Mouse (Mus musculus) forebrain, postnatal 0 days (tissue): ENCODE measurements around the gene Itprid2. TPM values are rescaled to one million over a fixed set of nuclear protein-coding genes. Genes with fewer than 3 reads are reported as not detected.
A peak's percentile ranks its signal among the peaks of the same experiment; 100 is the strongest.

ENCODE experiments used
- ATAC-seq: fragments of 200-750 bp; cut with Nextera tagmentation; 2 replicates; pipeline ENCODE4 v1.8.0; 2017; ENCODE audit warnings: mild to moderate bottlenecking, moderate library complexity
- DNase-seq: peaks from one replicate; pipeline ENCODE4 v3.0.0-alpha.2; 2015
- H3K27ac ChIP-seq: fragments of 300-500 bp; sonication (generic); 2 replicates; pipeline ENCODE4 v1.5.1; 2014; ENCODE audit warnings: low read depth, mild to moderate bottlenecking, antibody characterized with exemption, low read length, moderate library complexity, mixed read lengths
- H3K27me3 ChIP-seq: fragments of 300-500 bp; sonication (generic); 2 replicates; pipeline ENCODE4 v1.6.1; 2014; ENCODE audit warnings: mild to moderate bottlenecking, low read length, mixed read lengths; ENCODE audit not compliant: insufficient read depth
- H3K36me3 ChIP-seq: fragments of 300-500 bp; sonication (generic); 2 replicates; pipeline ENCODE4 v1.6.1; 2014; ENCODE audit warnings: mild to moderate bottlenecking, moderate library complexity; ENCODE audit not compliant: insufficient read depth
- H3K4me1 ChIP-seq: fragments of 300-500 bp; sonication (generic); 2 replicates; pipeline ENCODE4 v1.6.1; 2014; ENCODE audit warnings: antibody characterized with exemption; ENCODE audit not compliant: insufficient read depth
- H3K4me2 ChIP-seq: fragments of 300-500 bp; sonication (generic); 2 replicates; pipeline ENCODE4 v1.6.1; 2014; ENCODE audit warnings: low read depth, mild to moderate bottlenecking, moderate library complexity
- H3K4me3 ChIP-seq: fragments of 300-500 bp; sonication (generic); 2 replicates; pipeline ENCODE4 v1.5.1; 2014; ENCODE audit warnings: low read depth, low read length, mixed read lengths
- H3K9ac ChIP-seq: fragments of 300-500 bp; sonication (generic); 2 replicates; pipeline ENCODE4 v1.6.1; 2014; ENCODE audit warnings: mild to moderate bottlenecking
- H3K9me3 ChIP-seq: fragments of 300-500 bp; sonication (generic); 2 replicates; pipeline ENCODE4 v1.6.1; 2016; ENCODE audit warnings: low read length
- CTCF ChIP-seq: sonication (generic); IDR thresholded peaks from 2 replicates; pipeline ENCODE4 v1.5.1; 2016; ENCODE audit warnings: antibody characterized with exemption, control low read depth, low read depth
- WGBS: fragments of 180-500 bp; shearing (Covaris S2); extraction: QIAGEN DNeasy Blood & Tissue Kit; methylation state at CpG from one replicate; pipeline ENCODE4 v1.1.7; 2014; 5-methylcytosine and 5-hydroxymethylcytosine counted together
- polyA plus RNA-seq: library from polyadenylated mRNA; unstranded; fragments of >200 nt; fragmentation: Nextera tagmentation; extraction: Ambion mirVana; gene quantifications from 2 replicates; pipeline ENCODE4 v1.2.1, GENCODE M21; 2015
- total RNA-seq: library from RNA; depleted of rRNA; stranded (reverse); fragments of >200 nt; gene quantifications from 2 replicates; pipeline ENCODE4 v1.2.3, GENCODE M21; 2014

Gene Itprid2
- total and polyA plus RNA-seq, 2 experiments from 2014 or later: 3.7 to 9.7 TPM

DNA sequence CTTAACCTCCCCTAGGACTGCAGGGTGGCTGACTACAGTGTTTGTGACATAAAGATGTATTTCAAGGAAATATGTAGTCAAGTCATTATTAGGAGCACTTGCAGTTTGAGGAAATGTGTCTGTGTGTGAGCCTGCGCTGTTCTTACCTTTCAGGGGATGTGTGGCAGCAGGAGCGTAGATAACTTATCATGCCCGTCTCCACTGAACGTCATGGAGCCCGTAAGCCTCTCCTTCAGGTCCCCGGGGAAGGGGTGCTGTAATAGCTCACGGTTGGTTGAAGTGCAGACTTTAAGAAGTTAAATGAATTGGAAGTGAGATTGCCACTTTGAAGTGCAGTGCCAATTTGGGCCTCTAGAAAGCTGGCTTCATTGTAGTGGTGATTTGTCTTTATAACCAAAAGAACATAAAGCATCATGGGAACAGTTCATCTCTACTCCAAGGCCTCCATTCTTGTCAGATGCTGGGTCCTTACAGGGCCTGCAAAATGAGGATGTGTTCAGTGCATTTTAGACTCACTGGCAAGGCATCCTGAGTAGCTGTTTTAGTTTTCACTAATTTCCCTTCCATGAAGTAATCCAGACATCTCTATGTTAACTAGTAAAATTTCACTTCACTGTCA, 26.4 kb downstream of the Itprid2 start:
- no peak for TF ChIP-seq CTCF
- 25% methylated on average over 7 of the region's 7 CpGs for WGBS
- Histone ChIP-seq H3K4me3 (no peak overlapping the region), H3K9ac (no peak overlapping the region), H3K4me2 (no peak overlapping the region), H3K9me3 (no peaks in the 10 kb centered on the region), H3K27ac (no peak overlapping the region), H3K27me3 (no peaks in the 10 kb centered on the region), H3K4me1 (no peaks in the 10 kb centered on the region), H3K36me3 (peaks cover 39% of the 10 kb centered on the region)
- DNase-seq (no peak), ATAC-seq (no peak)

DNA sequence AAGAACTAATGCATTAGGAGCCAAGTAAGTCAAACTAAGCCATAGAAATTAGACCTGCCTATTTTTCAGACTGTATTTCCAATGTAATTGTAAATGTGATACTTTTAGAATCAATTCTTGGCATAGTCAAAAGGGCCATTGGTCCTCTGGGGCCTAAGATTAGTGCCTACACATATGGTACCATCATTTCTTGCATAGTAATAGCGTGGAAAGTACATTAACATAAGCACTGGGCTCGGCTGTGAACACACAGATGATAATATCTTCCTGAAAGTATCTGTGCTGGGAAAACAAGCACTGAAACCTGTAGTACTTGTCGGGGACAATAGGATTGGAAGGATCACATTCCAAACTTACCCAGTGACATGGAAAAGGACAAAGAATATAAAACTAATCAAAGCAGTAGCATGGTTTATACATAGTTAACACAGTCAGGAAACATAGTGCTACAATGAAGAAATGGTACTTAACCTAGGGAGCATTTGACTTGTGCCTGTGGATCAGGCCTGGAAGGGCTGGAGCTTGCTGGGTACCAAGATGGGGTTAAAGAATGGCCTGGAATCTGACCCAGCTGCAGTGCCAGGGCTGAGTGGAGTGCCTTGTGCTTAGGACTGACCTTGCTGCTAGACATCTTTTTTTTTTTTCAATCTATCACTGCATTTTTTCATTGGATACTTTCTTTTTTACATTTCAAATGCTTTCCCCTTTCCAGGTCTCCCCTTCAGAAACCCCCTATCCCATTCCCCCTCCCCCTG, 29.6 kb downstream of the Itprid2 start:
- peaks cover 14% of the 10 kb centered on the region; the same call in 1 of the 2 replicates for H3K36me3 ChIP-seq
- H3K4me3 ChIP-seq: no peak overlapping the region
- no peaks in the 10 kb centered on the region for H3K4me1 ChIP-seq
- ATAC-seq: no peak
- no peaks in the 10 kb centered on the region for H3K27me3 ChIP-seq
- 70% methylated on average over 3 of the region's 3 CpGs for WGBS
- no peak for DNase-seq
- H3K9me3 ChIP-seq: no peaks in the 10 kb centered on the region
- no peak overlapping the region for H3K4me2 ChIP-seq
- no peak overlapping the region for H3K9ac ChIP-seq
- TF ChIP-seq CTCF: no peak
- H3K27ac ChIP-seq: no peak overlapping the region

GRCm38 (mm10) chr2:79665492-79665891, 30.3 kb downstream of the Itprid2 start:
- 37% methylated on average over 3 of the region's 3 CpGs for WGBS
- no peak overlapping the region for H3K9ac ChIP-seq
- ATAC-seq: no peak
- TF ChIP-seq CTCF: no peak
- H3K4me1 ChIP-seq: no peaks in the 10 kb centered on the region
- H3K36me3 ChIP-seq: peaks cover 11% of the 10 kb centered on the region; the same call in 1 of the 2 replicates
- DNase-seq: no peak
- no peak overlapping the region for H3K4me3 ChIP-seq
- H3K27ac ChIP-seq: no peak overlapping the region
- no peaks in the 10 kb centered on the region for H3K9me3 ChIP-seq
- H3K4me2 ChIP-seq: no peak overlapping the region
- no peaks in the 10 kb centered on the region for H3K27me3 ChIP-seq

DNA sequence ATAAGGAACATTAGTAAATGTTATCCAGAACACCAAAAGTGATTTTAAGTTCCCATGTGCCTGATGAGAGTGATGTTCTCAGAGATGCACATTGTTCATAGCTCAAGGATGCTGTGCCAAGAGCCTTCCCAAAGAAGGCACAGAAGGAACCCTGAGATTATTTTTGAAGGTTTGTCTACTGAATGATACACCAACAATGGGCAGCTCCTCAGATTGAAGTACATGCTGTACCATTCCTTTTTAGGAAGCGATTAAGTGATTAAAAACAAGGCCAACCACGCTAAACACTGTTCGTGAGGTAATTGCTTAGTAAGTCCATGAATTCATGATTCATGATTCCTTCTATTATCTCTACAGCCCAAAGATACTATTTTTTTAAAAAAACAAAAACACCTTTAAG, 40.1 kb downstream of the Itprid2 start:
- H3K27me3 ChIP-seq: no peaks in the 10 kb centered on the region
- no peaks in the 10 kb centered on the region for H3K36me3 ChIP-seq
- no peak for TF ChIP-seq CTCF
- no peaks in the 10 kb centered on the region for H3K4me1 ChIP-seq
- no peak overlapping the region for H3K9ac ChIP-seq
- 78% methylated on average over 3 of the region's 3 CpGs for WGBS
- no peak for ATAC-seq
- H3K4me2 ChIP-seq: no peak overlapping the region
- H3K27ac ChIP-seq: no peak overlapping the region
- no peaks in the 10 kb centered on the region for H3K9me3 ChIP-seq
- H3K4me3 ChIP-seq: no peak overlapping the region
- no peak for DNase-seq

DNA sequence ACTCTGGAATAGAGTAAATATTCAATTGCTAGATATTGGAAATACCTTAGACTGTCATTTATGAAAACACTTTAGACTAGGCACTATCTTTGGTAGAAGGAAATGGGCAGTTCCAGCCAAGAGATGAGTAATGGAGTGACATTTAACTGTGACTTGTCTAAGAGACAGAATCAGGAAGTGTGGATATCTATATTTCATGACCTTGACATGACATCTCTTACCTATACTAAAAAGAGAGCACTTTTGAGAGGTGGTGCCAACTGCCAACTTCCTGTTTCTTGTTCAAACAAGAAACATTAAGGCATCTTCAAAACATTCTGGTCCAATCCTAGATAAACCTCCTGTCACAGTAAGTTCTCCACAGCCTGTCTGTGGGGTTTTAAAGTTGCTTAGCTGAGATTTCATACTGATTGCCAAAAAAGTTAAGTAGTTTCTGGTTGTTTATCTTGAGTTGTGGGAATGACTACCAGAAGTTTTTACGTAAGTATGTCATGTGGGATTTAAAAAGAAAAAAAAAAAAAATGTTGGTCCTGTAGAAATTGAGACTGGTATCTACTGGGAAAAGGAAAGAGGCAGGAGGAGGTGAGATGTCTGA, 42.6 kb downstream of the Itprid2 start:
- Histone ChIP-seq H3K4me3 (no peak overlapping the region), H3K27me3 (no peaks in the 10 kb centered on the region), H3K4me1 (no peaks in the 10 kb centered on the region), H3K9ac (no peak overlapping the region), H3K4me2 (no peak overlapping the region), H3K9me3 (no peaks in the 10 kb centered on the region), H3K27ac (no peak overlapping the region), H3K36me3 (no peaks in the 10 kb centered on the region)
- DNase-seq (no peak), ATAC-seq (no peak)
- 100% methylated on average over 1 of the region's 1 CpGs for whole genome bisulfite sequencing
- TF ChIP-seq CTCF: no peak

DNA sequence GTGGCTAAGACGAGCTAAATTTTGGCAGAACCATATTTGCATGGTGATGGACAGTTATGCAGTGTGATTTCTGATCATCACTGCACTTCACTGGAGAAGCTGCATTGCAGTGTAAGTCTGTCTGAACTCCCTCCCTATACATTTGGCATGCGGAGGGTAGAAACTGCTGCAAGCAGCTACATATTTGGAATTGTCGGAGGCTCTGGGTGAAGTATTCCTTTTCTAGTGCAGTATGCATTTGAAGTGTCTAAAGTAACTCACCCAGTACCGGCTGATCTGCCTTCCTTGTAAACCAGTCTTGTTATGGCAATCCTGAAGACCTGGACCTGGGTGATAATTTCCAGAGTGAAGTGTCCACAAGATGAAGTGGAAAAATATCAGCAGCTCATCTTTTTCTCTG, 46.5 kb downstream of the Itprid2 start:
- WGBS: 84% methylated on average over 4 of the region's 4 CpGs
- no peaks in the 10 kb centered on the region for H3K9me3 ChIP-seq
- no peak overlapping the region for H3K27ac ChIP-seq
- no peak overlapping the region for H3K4me3 ChIP-seq
- TF ChIP-seq CTCF: no peak
- H3K9ac ChIP-seq: no peak overlapping the region
- H3K4me2 ChIP-seq: no peak overlapping the region
- ATAC-seq: no peak
- no peaks in the 10 kb centered on the region for H3K27me3 ChIP-seq
- no peaks in the 10 kb centered on the region for H3K4me1 ChIP-seq
- H3K36me3 ChIP-seq: no peaks in the 10 kb centered on the region
- no peak for DNase-seq

DNA sequence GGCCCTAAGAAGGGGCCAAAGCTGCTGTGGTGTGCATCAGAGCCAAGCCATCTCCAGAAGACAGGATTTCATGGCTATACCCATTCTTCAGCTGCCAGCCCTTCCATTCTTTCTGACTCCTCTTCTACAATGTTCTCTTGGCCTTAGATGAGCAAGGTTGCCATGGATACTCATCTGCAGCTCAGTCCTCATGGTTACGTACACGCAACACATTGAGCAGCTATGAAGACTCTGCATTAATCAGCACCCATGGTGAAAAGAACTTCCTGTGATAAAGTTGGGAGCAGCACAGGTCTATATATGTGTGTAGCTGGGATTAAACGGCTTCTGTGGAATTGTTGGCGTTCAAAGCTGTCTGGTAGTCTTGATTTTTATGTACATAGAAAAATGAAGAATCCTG, 48.1 kb downstream of the Itprid2 start:
- 72% methylated on average over 4 of the region's 4 CpGs for WGBS
- no peak for TF ChIP-seq CTCF
- Histone ChIP-seq H3K4me1 (no peaks in the 10 kb centered on the region), H3K27ac (no peak overlapping the region), H3K9ac (no peak overlapping the region), H3K36me3 (no peaks in the 10 kb centered on the region), H3K27me3 (no peaks in the 10 kb centered on the region), H3K4me2 (no peak overlapping the region), H3K4me3 (no peak overlapping the region), H3K9me3 (no peaks in the 10 kb centered on the region)
- ATAC-seq (peak; percentile 72), DNase-seq (peak; percentile 18)
